Mouse (Mus musculus) G1E (cell line): Measurements from ENCODE around the gene Hsf2bp. TPM values are rescaled to one million over a fixed set of nuclear protein-coding genes. Genes with fewer than 3 reads are reported as not detected.
"Not testable (repeated sequence)": the region's sequence is repeated elsewhere in the genome, so short reads cannot be mapped to it uniquely, and the experiment has no call there.

Experiments
- ATAC-seq: 2 replicates; pipeline ENCODE4 v1.8.0; 2016; ENCODE audit warnings: mild to moderate bottlenecking; ENCODE audit not compliant: insufficient number of reproducible peaks, poor library complexity, low FRiP score, severe bottlenecking; ENCODE audit errors: extremely low read depth
- DNase-seq: peaks from one replicate; pipeline ENCODE4 v3.0.0; 2012; ENCODE audit warnings: low spot score
- H3K27me3 ChIP-seq: 2 replicates; pipeline ENCODE4 v1.6.1; 2012; ENCODE audit warnings: mild to moderate bottlenecking, low read length, inconsistent platforms; ENCODE audit not compliant: insufficient read depth
- H3K36me3 ChIP-seq: replicated peaks from 2 replicates; pipeline ENCODE3; 2012; ENCODE audit warnings: mild to moderate bottlenecking, inconsistent platforms
- H3K4me1 ChIP-seq: 2 replicates; pipeline ENCODE4 v1.6.1; 2012; ENCODE audit warnings: low read depth, low read length, inconsistent platforms, mixed read lengths; ENCODE audit not compliant: insufficient read depth
- H3K4me3 ChIP-seq: 2 replicates; pipeline ENCODE4 v1.5.1; 2012; ENCODE audit warnings: low read depth, mild to moderate bottlenecking, inconsistent platforms, low read length, moderate library complexity, mixed read lengths
- H3K9me3 ChIP-seq: replicated peaks from 2 replicates; pipeline ENCODE4 v1.6.1; 2012; ENCODE audit warnings: inconsistent platforms
- CTCF ChIP-seq: IDR thresholded peaks from 2 replicates; pipeline ENCODE4 v1.5.1; 2012; ENCODE audit warnings: low read depth, low read length, inconsistent platforms, mixed read lengths
- GATA1 ChIP-seq: IDR thresholded peaks from 2 replicates; pipeline ENCODE4 v1.6.1; 2012; ENCODE audit warnings: borderline replicate concordance, low read length, inconsistent platforms, mixed read lengths
- GATA2 ChIP-seq: IDR thresholded peaks from 2 replicates; pipeline ENCODE4 v1.6.1; 2012; ENCODE audit warnings: low read depth, low read length, inconsistent platforms, borderline replicate concordance
- POLR2AphosphoS5 ChIP-seq: IDR thresholded peaks from 2 replicates; pipeline ENCODE4 v1.6.1; 2012; ENCODE audit warnings: low read depth, low read length, inconsistent platforms; ENCODE audit not compliant: insufficient replicate concordance
- TAL1 ChIP-seq: conservative IDR thresholded peaks from 2 replicates; pipeline ENCODE4 v1.6.1; 2012; ENCODE audit warnings: low read depth, low read length, inconsistent platforms, mixed read lengths
- polyA plus RNA-seq: library from polyadenylated mRNA; stranded (reverse); fragments of >175 nt; gene quantifications from 2 replicates; pipeline ENCODE4 v1.2.3, GENCODE M21; 2012
- total RNA-seq, 2 experiments: library from RNA; stranded (forward) in 1 of 2; stranded (reverse) in 1 of 2; fragments of 200-1000 nt in 1 of 2; fragments of >200 nt in 1 of 2; fragmentation: Nextera tagmentation in 1 of 2; gene quantifications; 2 replicates each; pipeline ENCODE4 v1.2.3; 2014 to 2017

Hsf2bp gene
- total and polyA plus RNA-seq, 3 experiments: not detected

DNA sequence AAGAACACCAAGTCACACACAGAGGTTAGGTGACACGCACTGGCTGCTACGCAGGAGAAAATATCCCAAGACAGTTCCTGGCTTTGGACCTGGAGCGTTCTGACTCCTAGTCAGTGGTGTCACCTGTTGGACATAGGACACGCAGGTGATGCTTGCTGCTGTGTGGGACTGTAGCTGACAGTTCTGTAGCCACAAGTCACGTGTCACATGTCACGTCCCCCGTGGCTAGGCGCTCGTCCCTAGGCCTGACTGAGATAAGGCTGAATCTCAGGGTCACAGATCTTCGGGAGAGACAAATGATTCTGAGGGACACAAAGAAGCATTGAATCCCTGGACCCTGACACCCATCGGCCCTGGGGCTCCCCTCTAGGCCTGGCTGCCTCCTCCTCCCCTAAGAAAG is 32.2 kb upstream of the Hsf2bp start:
- DNase-seq (no peak), ATAC-seq (peak; percentile 9; the same call in 1 of the 2 replicates)
- Histone ChIP-seq H3K27me3 (peaks cover 7% of the 10 kb centered on the region; the same call in 1 of the 2 replicates), H3K9me3 (peaks cover 3% of the 10 kb centered on the region), H3K36me3 (peaks cover 12% of the 10 kb centered on the region), H3K4me1 (peaks cover 22% of the 10 kb centered on the region), H3K4me3 (no peak overlapping the region)
- TF ChIP-seq GATA2 (no peak), TAL1 (no peak), GATA1 (no peak), CTCF (no peak), POLR2AphosphoS5 (no peak)

GRCm38 (mm10) chr17:32067541-32067940 is 31.4 kb upstream of the Hsf2bp start:
- Histone ChIP-seq H3K4me1 (peaks cover 20% of the 10 kb centered on the region), H3K9me3 (peaks cover 3% of the 10 kb centered on the region), H3K27me3 (peaks cover 7% of the 10 kb centered on the region; the same call in 1 of the 2 replicates), H3K4me3 (no peak overlapping the region), H3K36me3 (peaks cover 18% of the 10 kb centered on the region)
- DNase-seq: no peak
- TF ChIP-seq CTCF (no peak), POLR2AphosphoS5 (no peak), GATA1 (no peak), TAL1 (no peak)
- no peak for ATAC-seq

GRCm38 (mm10) chr17:32064762-32065161 is 28.6 kb upstream of the Hsf2bp start:
- H3K27me3 ChIP-seq, H3K4me3 ChIP-seq, DNase-seq, ATAC-seq, H3K9me3 ChIP-seq: not testable (repeated sequence)
- peaks cover 46% of the 10 kb centered on the region for H3K36me3 ChIP-seq
- peaks cover 16% of the 10 kb centered on the region for H3K4me1 ChIP-seq

GRCm38 (mm10) chr17:32063654-32064053 is 27.5 kb upstream of the Hsf2bp start:
- TF ChIP-seq GATA2: no peak
- no peak for TF ChIP-seq CTCF
- no peak for TF ChIP-seq POLR2AphosphoS5
- no peak for TF ChIP-seq GATA1
- no peak for TF ChIP-seq TAL1
- Histone ChIP-seq H3K4me3 (no peak overlapping the region), H3K36me3 (peaks cover 57% of the 10 kb centered on the region), H3K9me3 (no peaks in the 10 kb centered on the region), H3K4me1 (peaks cover 10% of the 10 kb centered on the region), H3K27me3 (no peaks in the 10 kb centered on the region)
- ATAC-seq (no peak), DNase-seq (no peak)

DNA sequence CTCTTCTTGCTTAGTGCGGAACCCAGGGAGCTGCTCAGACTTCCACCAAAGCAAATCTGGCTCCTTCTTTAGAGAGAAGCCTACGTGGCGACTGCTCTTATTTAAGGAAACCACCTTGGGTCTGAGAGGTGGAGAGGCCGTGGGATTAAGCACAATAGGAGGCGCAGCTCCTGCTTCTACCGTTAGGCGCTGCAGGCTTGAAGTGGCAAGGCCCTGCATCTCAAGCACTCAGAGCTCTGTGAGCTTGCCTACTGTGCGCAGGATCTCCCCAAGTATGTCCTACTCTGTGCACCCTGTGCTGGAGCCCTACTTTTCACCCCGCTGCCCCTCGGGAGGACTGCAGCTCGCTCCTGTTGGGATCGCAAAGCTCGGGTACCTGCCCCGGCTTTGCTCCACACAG is 25.1 kb upstream of the Hsf2bp start:
- H3K9me3 ChIP-seq: no peaks in the 10 kb centered on the region
- no peak for DNase-seq
- no peak overlapping the region for H3K4me3 ChIP-seq
- H3K27me3 ChIP-seq: no peaks in the 10 kb centered on the region; the same call in 1 of the 2 replicates
- H3K36me3 ChIP-seq: peaks cover 81% of the 10 kb centered on the region
- H3K4me1 ChIP-seq: no peaks in the 10 kb centered on the region; the same call in 1 of the 2 replicates
- ATAC-seq: no peak
- no peak for TF ChIP-seq POLR2AphosphoS5
- no peak for TF ChIP-seq CTCF
- no peak for TF ChIP-seq TAL1
- TF ChIP-seq GATA2: no peak
- no peak for TF ChIP-seq GATA1

DNA sequence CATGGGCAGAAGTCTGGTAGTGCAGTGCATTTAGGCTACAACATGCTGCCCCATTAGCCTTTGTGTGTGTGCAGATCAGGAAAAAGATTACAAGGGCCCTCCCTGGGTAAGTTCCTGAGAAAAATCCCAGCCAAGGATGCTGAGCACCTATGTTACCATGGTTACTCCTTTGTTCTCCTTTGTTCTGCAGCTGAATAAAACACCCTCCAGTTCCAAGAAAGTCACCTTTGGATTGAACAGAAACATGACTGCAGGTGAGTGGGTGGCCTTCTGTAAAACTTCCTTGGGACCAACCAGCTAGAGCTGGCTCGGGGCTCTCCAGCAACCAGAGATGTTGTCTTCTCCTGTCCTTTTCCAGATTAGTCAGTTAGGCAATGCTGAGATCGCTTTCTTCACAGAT is 22.9 kb upstream of the Hsf2bp start:
- no peak for TF ChIP-seq GATA2
- TF ChIP-seq CTCF: no peak
- TF ChIP-seq GATA1: no peak
- TF ChIP-seq TAL1: no peak
- TF ChIP-seq POLR2AphosphoS5: no peak
- Histone ChIP-seq H3K36me3 (peaks cover 97% of the 10 kb centered on the region), H3K4me1 (no peaks in the 10 kb centered on the region; the same call in 1 of the 2 replicates), H3K27me3 (no peaks in the 10 kb centered on the region; the same call in 1 of the 2 replicates), H3K9me3 (no peaks in the 10 kb centered on the region), H3K4me3 (no peak overlapping the region)
- DNase-seq (no peak), ATAC-seq (no peak)

- Histone ChIP-seq H3K9me3 (no peaks in the 10 kb centered on the region), H3K36me3 (peaks cover 100% of the 10 kb centered on the region), H3K4me1 (no peaks in the 10 kb centered on the region), H3K27me3 (no peaks in the 10 kb centered on the region; the same call in 1 of the 2 replicates), H3K4me3 (no peak overlapping the region)
- ATAC-seq: no peak
- no peak for TF ChIP-seq GATA2
- TF ChIP-seq TAL1: no peak
- no peak for DNase-seq
Observed at GRCm38 (mm10) chr17:32057843-32058242, 21.7 kb upstream of the Hsf2bp start.
